Mouse (Mus musculus): ENCODE measurements around the gene Fcgrt. TPM values are rescaled to one million over a fixed set of nuclear protein-coding genes. Genes with fewer than 3 reads are reported as not detected.

The Fcgrt gene
- polyA plus RNA-seq, 1 experiment from 2014 or later, result 28.1 TPM

DNA sequence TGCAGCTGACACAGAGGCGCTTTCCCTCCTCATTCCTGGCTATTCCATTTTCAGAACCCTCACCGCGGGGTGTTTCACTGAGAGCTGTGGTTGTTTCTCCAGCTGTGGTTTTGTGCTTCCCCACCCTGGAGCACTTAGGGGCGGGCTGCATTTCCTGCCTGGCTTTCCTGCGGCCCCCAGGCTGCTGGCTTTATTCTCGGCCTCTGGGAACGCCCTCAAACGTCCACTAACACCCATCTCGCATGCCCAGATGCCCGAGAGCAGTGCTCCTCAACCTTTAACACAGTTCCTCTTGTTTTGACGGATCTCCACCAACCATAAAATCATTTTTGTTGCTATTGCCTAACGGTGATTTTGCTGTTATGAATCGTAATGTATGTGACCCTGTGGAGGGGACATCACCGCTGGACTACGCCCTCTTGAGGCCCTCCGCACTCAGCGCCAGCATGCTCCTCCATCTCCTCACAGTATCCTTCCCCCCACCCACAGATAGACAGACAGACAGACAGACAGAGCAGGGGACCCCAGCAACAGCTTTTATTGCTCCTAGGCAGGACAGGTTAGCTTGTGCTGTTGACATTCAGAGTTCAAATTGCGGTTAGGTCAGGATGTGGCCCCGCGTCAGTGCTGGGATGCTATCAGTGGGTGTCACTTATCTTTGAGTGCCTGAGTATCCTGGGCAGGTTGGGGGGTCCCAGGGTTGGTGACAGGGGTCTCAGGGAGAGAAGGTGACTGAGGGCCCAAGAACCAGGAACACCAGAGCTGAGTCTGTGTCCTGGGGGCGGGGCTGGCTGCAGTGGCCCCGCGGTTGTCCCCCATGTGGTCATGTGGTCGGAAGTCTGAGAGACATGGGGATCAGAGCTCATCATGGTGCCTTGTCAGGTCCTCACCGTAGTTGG is 21.0 kb downstream of the Fcgrt start:
- H3K4me1 ChIP-seq (replicated peaks), result peaks cover 13% of the 10 kb centered on the region; the same call in 1 of the 2 replicates
- WGBS, result 63% methylated on average over 25 of the region's 25 CpGs
- H3K4me2 ChIP-seq, result 0 out of 2 replicates have a peak overlapping the region, but pooled peaks have one; percentile 2
- H3K4me3 ChIP-seq, result no peak overlapping the region
- no peak for ATAC-seq (ENCODE audit: insufficient number of reproducible peaks, low FRiP score)
- H3K27me3 ChIP-seq (replicated peaks), result no peaks in the 10 kb centered on the region
- H3K9ac ChIP-seq, result no peak overlapping the region; the same call in 1 of the 2 replicates
- peaks cover 4% of the 10 kb centered on the region; the same call in 1 of the 2 replicates for H3K9me3 ChIP-seq (replicated peaks)
- no peak overlapping the region for H3K27ac ChIP-seq (ENCODE audit: poor library complexity, severe bottlenecking)
- peaks cover 62% of the 10 kb centered on the region for H3K36me3 ChIP-seq

DNA sequence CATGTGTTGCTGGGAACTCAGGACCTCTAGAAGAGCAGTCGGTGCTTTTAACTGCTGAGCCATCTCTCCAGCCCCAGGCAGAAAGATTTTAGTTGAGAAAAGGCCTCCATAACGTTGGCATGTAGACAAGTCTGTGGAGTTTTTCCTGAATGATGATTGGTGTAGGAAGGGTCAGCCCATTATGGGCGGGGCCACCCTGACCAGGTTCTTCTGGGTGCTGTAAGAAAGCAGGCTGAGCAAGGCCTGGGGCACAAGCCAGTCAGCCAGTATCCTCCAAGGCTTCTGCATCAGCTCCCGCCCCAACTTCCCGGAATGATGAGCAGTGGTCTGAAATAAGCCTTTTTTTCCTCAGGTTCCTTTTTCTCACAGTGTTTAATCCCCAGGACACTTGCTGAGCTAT is 22.6 kb downstream of the Fcgrt start:
- peaks cover 17% of the 10 kb centered on the region for H3K4me1 ChIP-seq (replicated peaks)
- no peak for ATAC-seq (ENCODE audit: insufficient number of reproducible peaks, low FRiP score)
- H3K4me3 ChIP-seq, result no peak overlapping the region
- no peaks in the 10 kb centered on the region for H3K27me3 ChIP-seq (replicated peaks)
- 50% methylated on average over 5 of the region's 5 CpGs for WGBS
- no peak overlapping the region for H3K9ac ChIP-seq
- peaks cover 4% of the 10 kb centered on the region; the same call in 1 of the 2 replicates for H3K9me3 ChIP-seq (replicated peaks)
- H3K27ac ChIP-seq (ENCODE audit: poor library complexity, severe bottlenecking), result no peak overlapping the region
- no peak overlapping the region for H3K4me2 ChIP-seq
- H3K36me3 ChIP-seq, result peaks cover 62% of the 10 kb centered on the region

GRCm38 (mm10) chr7:45079856-45080255 is 23.8 kb downstream of the Fcgrt start:
- Histone ChIP-seq H3K36me3 (peaks cover 56% of the 10 kb centered on the region), H3K9me3 (replicated peaks) (peaks cover 4% of the 10 kb centered on the region; the same call in 1 of the 2 replicates), H3K9ac (no peak overlapping the region), H3K4me3 (no peak overlapping the region), H3K4me2 (no peak overlapping the region), H3K4me1 (replicated peaks) (peaks cover 29% of the 10 kb centered on the region), H3K27me3 (replicated peaks) (no peaks in the 10 kb centered on the region), H3K27ac (ENCODE audit: poor library complexity, severe bottlenecking) (no peak overlapping the region)
- 0 out of 2 replicates have a peak, but pooled peaks have one; percentile 5 for ATAC-seq (ENCODE audit: insufficient number of reproducible peaks, low FRiP score)
- 1% methylated on average over 10 of the region's 10 CpGs for WGBS

DNA sequence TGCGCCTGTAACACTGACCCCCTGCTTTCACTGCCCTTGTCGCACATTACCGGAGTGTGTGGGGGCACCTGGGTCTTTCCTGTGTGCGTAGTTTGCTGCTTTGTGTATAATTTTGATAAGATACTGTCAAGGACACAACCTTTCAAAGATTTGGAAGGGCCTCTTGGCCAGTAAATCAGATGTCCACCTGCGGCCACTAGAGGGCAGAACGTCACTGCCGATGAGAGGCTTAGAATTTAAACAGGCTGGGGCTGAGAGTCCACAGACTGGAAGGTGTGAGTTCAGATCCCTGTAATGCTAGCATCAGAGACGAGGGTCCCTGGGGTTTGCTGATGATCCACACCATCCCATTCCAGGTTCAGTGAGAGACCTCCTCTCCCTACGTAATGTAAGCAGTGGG is 25.1 kb downstream of the Fcgrt start:
- Histone ChIP-seq H3K36me3 (peaks cover 56% of the 10 kb centered on the region), H3K4me2 (no peak overlapping the region), H3K4me3 (no peak overlapping the region), H3K27ac (ENCODE audit: poor library complexity, severe bottlenecking) (no peak overlapping the region), H3K9ac (no peak overlapping the region), H3K4me1 (replicated peaks) (peaks cover 35% of the 10 kb centered on the region), H3K27me3 (replicated peaks) (no peaks in the 10 kb centered on the region), H3K9me3 (replicated peaks) (peaks cover 4% of the 10 kb centered on the region; the same call in 1 of the 2 replicates)
- no peak for ATAC-seq (ENCODE audit: insufficient number of reproducible peaks, low FRiP score)
- WGBS, result 28% methylated on average over 9 of the region's 9 CpGs

DNA sequence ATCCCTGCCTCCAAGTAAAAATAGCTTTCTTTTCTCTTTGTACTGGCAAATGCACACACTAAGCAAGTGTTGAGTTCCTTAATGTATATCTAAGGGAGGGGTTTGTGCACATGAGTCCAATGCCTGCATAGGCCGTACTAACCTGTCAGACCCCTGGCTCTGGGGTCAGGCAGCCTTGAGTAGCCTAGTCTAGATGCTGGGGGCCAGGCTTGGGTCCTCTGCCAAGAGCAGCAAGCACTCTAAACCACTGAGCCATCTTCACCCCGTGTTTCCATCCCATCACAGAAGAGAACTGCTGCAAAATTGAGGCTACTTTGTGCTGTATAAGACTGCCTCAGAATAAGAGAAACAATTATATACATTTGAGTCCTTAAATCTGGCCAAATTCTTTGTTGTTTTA is 25.8 kb downstream of the Fcgrt start:
- H3K4me2 ChIP-seq, result no peak overlapping the region
- H3K9ac ChIP-seq, result no peak overlapping the region
- H3K4me3 ChIP-seq, result no peak overlapping the region
- peaks cover 51% of the 10 kb centered on the region for H3K36me3 ChIP-seq
- H3K27me3 ChIP-seq (replicated peaks), result no peaks in the 10 kb centered on the region
- 92% methylated on average over 2 of the region's 2 CpGs for WGBS
- H3K27ac ChIP-seq (ENCODE audit: poor library complexity, severe bottlenecking), result no peak overlapping the region
- ATAC-seq (ENCODE audit: insufficient number of reproducible peaks, low FRiP score), result no peak
- H3K4me1 ChIP-seq (replicated peaks), result peaks cover 34% of the 10 kb centered on the region
- peaks cover 4% of the 10 kb centered on the region; the same call in 1 of the 2 replicates for H3K9me3 ChIP-seq (replicated peaks)

DNA sequence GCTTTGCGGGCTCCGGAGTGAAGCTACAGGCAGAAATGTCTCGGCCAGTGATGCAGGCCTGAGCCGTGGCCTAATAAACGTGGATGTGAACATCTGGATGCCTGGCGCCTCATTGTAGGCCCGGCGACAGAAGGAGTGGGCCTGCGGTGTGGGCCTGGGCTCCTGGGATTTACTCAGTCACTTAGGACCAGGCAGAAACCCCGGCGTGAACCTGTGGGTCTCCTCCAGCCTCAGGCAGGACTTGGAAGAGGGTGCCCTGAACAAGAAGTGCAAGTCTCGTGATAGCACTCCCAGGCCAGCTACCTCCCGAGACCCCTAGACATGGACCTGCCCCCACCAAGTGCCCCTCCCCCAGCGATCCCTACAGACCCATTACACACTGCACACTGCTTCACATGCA is 26.3 kb downstream of the Fcgrt start:
- no peak overlapping the region for H3K9ac ChIP-seq
- peaks cover 4% of the 10 kb centered on the region; the same call in 1 of the 2 replicates for H3K9me3 ChIP-seq (replicated peaks)
- no peak overlapping the region for H3K4me2 ChIP-seq
- 85% methylated on average over 14 of the region's 14 CpGs for WGBS
- peaks cover 30% of the 10 kb centered on the region for H3K4me1 ChIP-seq (replicated peaks)
- H3K36me3 ChIP-seq, result peaks cover 46% of the 10 kb centered on the region
- no peaks in the 10 kb centered on the region for H3K27me3 ChIP-seq (replicated peaks)
- H3K27ac ChIP-seq (ENCODE audit: poor library complexity, severe bottlenecking), result no peak overlapping the region
- H3K4me3 ChIP-seq, result no peak overlapping the region
- ATAC-seq (ENCODE audit: insufficient number of reproducible peaks, low FRiP score), result no peak

GRCm38 (mm10) chr7:45076501-45076900 is 27.1 kb downstream of the Fcgrt start:
- Histone ChIP-seq H3K4me3 (no peak overlapping the region), H3K4me2 (no peak overlapping the region), H3K4me1 (replicated peaks) (peaks cover 30% of the 10 kb centered on the region), H3K9ac (no peak overlapping the region), H3K36me3 (peaks cover 44% of the 10 kb centered on the region), H3K9me3 (replicated peaks) (peaks cover 4% of the 10 kb centered on the region; the same call in 1 of the 2 replicates), H3K27ac (ENCODE audit: poor library complexity, severe bottlenecking) (no peak overlapping the region), H3K27me3 (replicated peaks) (no peaks in the 10 kb centered on the region)
- ATAC-seq (ENCODE audit: insufficient number of reproducible peaks, low FRiP score), result 0 out of 2 replicates have a peak, but pooled peaks have one; percentile 9
- 86% methylated on average over 30 of the region's 30 CpGs for WGBS

- Histone ChIP-seq H3K36me3 (peaks cover 40% of the 10 kb centered on the region), H3K9me3 (replicated peaks) (no peaks in the 10 kb centered on the region), H3K9ac (0 out of 2 replicates have a peak overlapping the region, but pooled peaks have one; percentile 48), H3K4me1 (replicated peaks) (peaks cover 30% of the 10 kb centered on the region), H3K27ac (ENCODE audit: poor library complexity, severe bottlenecking) (peak overlapping the region; percentile 81), H3K4me3 (no peak overlapping the region), H3K27me3 (replicated peaks) (no peaks in the 10 kb centered on the region), H3K4me2 (no peak overlapping the region)
- ATAC-seq (ENCODE audit: insufficient number of reproducible peaks, low FRiP score), result 0 out of 2 replicates have a peak, but pooled peaks have one; percentile 29
- 37% methylated on average over 4 of the region's 4 CpGs for WGBS
These were observed 28.2 kb downstream of the Fcgrt start for GRCm38 (mm10) chr7:45075405-45075804.

DNA sequence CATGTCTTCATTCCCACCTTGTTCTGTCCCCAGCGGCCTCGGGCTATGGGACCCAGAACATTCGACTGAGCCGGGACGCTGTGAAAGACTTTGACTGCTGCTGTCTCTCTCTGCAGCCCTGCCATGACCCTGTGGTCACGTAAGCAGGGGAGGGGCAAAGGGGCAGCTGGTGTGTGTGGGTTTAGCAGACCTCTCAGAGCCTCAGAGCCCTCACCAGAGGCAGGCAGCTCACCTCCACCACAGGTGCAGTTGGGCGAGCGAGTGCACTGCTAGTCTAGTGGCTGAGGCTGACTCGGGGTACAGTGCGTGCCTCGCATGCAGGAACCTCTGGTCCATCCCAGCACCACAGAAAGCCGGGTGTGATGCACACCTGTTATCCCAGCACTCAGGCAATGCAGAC is 29.7 kb downstream of the Fcgrt start:
- Histone ChIP-seq H3K27me3 (replicated peaks) (no peaks in the 10 kb centered on the region), H3K4me3 (no peak overlapping the region), H3K9me3 (replicated peaks) (no peaks in the 10 kb centered on the region), H3K36me3 (peaks cover 40% of the 10 kb centered on the region), H3K27ac (ENCODE audit: poor library complexity, severe bottlenecking) (no peak overlapping the region), H3K4me2 (no peak overlapping the region), H3K9ac (no peak overlapping the region), H3K4me1 (replicated peaks) (peaks cover 26% of the 10 kb centered on the region)
- no peak for ATAC-seq (ENCODE audit: insufficient number of reproducible peaks, low FRiP score)
- 88% methylated on average over 12 of the region's 12 CpGs for WGBS

GRCm38 (mm10) chr7:45073171-45073707 is 30.4 kb downstream of the Fcgrt start:
- Histone ChIP-seq H3K9me3 (replicated peaks) (no peaks in the 10 kb centered on the region), H3K4me1 (replicated peaks) (peaks cover 22% of the 10 kb centered on the region), H3K4me2 (no peak overlapping the region), H3K9ac (peak overlapping the region; percentile 23; the same call in 1 of the 2 replicates), H3K4me3 (no peak overlapping the region), H3K27ac (ENCODE audit: poor library complexity, severe bottlenecking) (no peak overlapping the region), H3K27me3 (replicated peaks) (no peaks in the 10 kb centered on the region), H3K36me3 (peaks cover 40% of the 10 kb centered on the region)
- WGBS, result 67% methylated on average over 7 of the region's 7 CpGs
- ATAC-seq (ENCODE audit: insufficient number of reproducible peaks, low FRiP score), result no peak

DNA sequence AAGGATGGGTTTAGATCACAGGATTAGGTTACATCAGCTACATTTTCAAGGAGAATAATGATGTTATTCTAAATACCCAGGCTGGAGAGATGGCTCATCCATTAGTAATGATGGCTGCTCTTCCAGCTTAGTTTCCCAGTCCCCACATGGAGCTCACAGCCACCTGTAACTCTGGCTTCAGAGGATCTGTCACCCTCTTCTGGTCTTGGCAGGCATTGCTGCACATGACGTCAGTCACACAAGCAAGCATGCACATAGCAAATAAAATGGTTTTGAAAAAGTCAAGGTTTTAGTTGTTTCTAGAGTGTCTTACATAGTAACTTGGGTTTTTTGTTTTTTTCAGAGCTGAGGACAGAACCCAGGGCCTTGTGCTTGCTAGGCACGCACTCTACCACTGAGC is 31.4 kb downstream of the Fcgrt start:
- Histone ChIP-seq H3K27ac (ENCODE audit: poor library complexity, severe bottlenecking) (no peak overlapping the region), H3K36me3 (peaks cover 32% of the 10 kb centered on the region), H3K9ac (no peak overlapping the region), H3K9me3 (replicated peaks) (no peaks in the 10 kb centered on the region), H3K4me3 (no peak overlapping the region), H3K4me1 (replicated peaks) (peaks cover 22% of the 10 kb centered on the region), H3K27me3 (replicated peaks) (no peaks in the 10 kb centered on the region), H3K4me2 (no peak overlapping the region)
- WGBS, result 83% methylated on average over 2 of the region's 2 CpGs
- ATAC-seq (ENCODE audit: insufficient number of reproducible peaks, low FRiP score), result no peak

All from heart, embryonic 12.5 days (tissue).